Mouse (Mus musculus) heart, embryonic 12.5 days (tissue): ENCODE measurements around the gene Mycbp2. TPM values are rescaled to one million over a fixed set of nuclear protein-coding genes. Genes with fewer than 3 reads are reported as not detected.

Source experiments
- ATAC-seq: fragments of 200-750 bp; cut with Nextera tagmentation; 2 replicates; pipeline ENCODE4 v1.8.0; 2017; ENCODE audit warnings: moderate TSS enrichment, moderate library complexity; ENCODE audit not compliant: insufficient number of reproducible peaks, low FRiP score
- H3K27ac ChIP-seq: fragments of 300-500 bp; sonication (generic); 2 replicates; pipeline ENCODE4 v1.5.1; 2016; ENCODE audit warnings: mild to moderate bottlenecking, moderate library complexity; ENCODE audit not compliant: poor library complexity, severe bottlenecking
- H3K27me3 ChIP-seq: fragments of 300-500 bp; sonication (generic); replicated peaks from 2 replicates; pipeline ENCODE4 v1.6.1; 2016; ENCODE audit warnings: mild to moderate bottlenecking, moderate library complexity
- H3K36me3 ChIP-seq: fragments of 300-500 bp; sonication (generic); 2 replicates; pipeline ENCODE4 v1.6.1; 2016; ENCODE audit warnings: mild to moderate bottlenecking, moderate library complexity
- H3K4me1 ChIP-seq: fragments of 300-500 bp; sonication (generic); replicated peaks from 2 replicates; pipeline ENCODE4 v1.6.1; 2016; ENCODE audit warnings: mild to moderate bottlenecking
- H3K4me2 ChIP-seq: fragments of 300-500 bp; sonication (generic); 2 replicates; pipeline ENCODE4 v1.6.1; 2016; ENCODE audit warnings: mild to moderate bottlenecking, moderate library complexity
- H3K4me3 ChIP-seq: fragments of 300-500 bp; sonication (generic); 2 replicates; pipeline ENCODE4 v1.5.1; 2016; ENCODE audit warnings: mild to moderate bottlenecking
- H3K9ac ChIP-seq: fragments of 300-500 bp; sonication (generic); 2 replicates; pipeline ENCODE4 v1.6.1; 2016; ENCODE audit warnings: mild to moderate bottlenecking, moderate library complexity
- H3K9me3 ChIP-seq: fragments of 300-500 bp; sonication (generic); replicated peaks from 2 replicates; pipeline ENCODE4 v1.6.1; 2016; ENCODE audit warnings: mild to moderate bottlenecking, moderate library complexity
- WGBS: fragments of 180-500 bp; shearing (Covaris S2); methylation state at CpG from one replicate; pipeline ENCODE4 v1.1.7; 2016; 5-methylcytosine and 5-hydroxymethylcytosine counted together
- polyA plus RNA-seq: library from polyadenylated mRNA; unstranded; fragments of >200 nt; fragmentation: Nextera tagmentation; extraction: Ambion mirVana; gene quantifications from 2 replicates; pipeline ENCODE4 v1.2.1, GENCODE M21; 2016

Gene Mycbp2
- polyA plus RNA-seq, 1 experiment from 2014 or later: 14.6 TPM

GRCm38 (mm10) chr14:103070790-103071189 is 275.8 kb downstream of the Mycbp2 start:
- Histone ChIP-seq H3K4me1 (0 out of 2 replicates have a peak, but pooled peaks cover 6% of the 10 kb centered on the region), H3K9me3 (no peaks in the 10 kb centered on the region), H3K27me3 (no peaks in the 10 kb centered on the region), H3K4me3 (peak overlapping the region; percentile 58), H3K27ac (peak overlapping the region; percentile 85), H3K36me3 (peaks cover 35% of the 10 kb centered on the region), H3K9ac (peak overlapping the region; percentile 74), H3K4me2 (peak overlapping the region; percentile 94)
- ATAC-seq: no peak
- WGBS: 2% methylated on average over 10 of the region's 10 CpGs

DNA sequence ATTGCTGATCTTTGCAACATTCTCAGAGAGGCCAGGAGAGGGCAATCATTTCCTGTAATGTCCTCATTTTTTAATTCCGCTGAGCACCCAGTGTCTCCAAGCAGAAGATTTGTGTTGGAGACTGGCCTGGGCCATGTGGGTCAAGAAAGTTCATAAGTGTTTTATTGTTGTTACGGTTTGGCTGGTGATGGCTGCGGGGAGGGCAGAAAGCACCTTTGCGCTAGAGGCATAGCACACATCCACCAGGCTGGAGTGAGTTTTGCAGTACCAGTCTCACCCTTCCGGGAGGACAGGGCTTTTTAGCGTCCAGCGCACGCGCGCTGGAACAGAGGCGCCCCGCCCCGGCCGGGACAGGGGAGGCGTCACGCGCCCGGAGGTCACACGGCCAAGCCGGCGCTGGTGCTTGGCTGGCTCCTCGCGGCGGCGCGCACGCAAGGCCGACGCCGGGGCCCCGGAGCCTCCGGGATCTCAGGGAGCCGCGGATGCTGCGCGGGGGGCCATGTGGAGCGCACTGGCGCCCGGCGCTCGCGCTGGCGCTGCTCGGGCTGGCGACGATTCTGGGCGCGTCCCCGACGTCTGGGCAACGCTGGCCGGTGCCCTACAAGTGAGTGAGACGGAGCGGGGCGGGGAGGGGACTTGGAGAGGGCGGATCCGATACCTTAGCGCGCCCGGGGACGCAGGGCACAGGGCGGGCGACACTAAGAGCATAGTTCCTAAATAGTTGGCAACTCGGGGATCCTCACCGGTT is 276.6 kb downstream of the Mycbp2 start, which contains the start of gene Cln5:
Cln5 (plus strand) TSS at position 353 of the 748 bp plus-strand sequence.
- Histone ChIP-seq H3K36me3 (peaks cover 31% of the 10 kb centered on the region), H3K9ac (peak within 1 kb of the TSS; percentile 74), H3K9me3 (no peaks in the 10 kb centered on the region), H3K4me1 (peaks cover 11% of the 10 kb centered on the region), H3K4me2 (peak within 1 kb of the TSS; percentile 94), H3K4me3 (peak within 1 kb of the TSS; percentile 58), H3K27me3 (no peaks in the 10 kb centered on the region), H3K27ac (peak within 1 kb of the TSS; percentile 85)
- peak; percentile 98 for ATAC-seq
- WGBS: under 1% methylated on average over 65 of the region's 65 CpGs

GRCm38 (mm10) chr14:103069465-103069863 is 277.1 kb downstream of the Mycbp2 start:
- peaks cover 12% of the 10 kb centered on the region for H3K4me1 ChIP-seq
- no peaks in the 10 kb centered on the region for H3K27me3 ChIP-seq
- H3K4me3 ChIP-seq: peak overlapping the region; percentile 58
- peak overlapping the region; percentile 74 for H3K9ac ChIP-seq
- H3K9me3 ChIP-seq: no peaks in the 10 kb centered on the region
- H3K27ac ChIP-seq: peak overlapping the region; percentile 85
- peak overlapping the region; percentile 94 for H3K4me2 ChIP-seq
- WGBS: 19% methylated on average over 12 of the region's 12 CpGs
- ATAC-seq: no peak; the same call in 1 of the 2 replicates
- peaks cover 26% of the 10 kb centered on the region for H3K36me3 ChIP-seq

DNA sequence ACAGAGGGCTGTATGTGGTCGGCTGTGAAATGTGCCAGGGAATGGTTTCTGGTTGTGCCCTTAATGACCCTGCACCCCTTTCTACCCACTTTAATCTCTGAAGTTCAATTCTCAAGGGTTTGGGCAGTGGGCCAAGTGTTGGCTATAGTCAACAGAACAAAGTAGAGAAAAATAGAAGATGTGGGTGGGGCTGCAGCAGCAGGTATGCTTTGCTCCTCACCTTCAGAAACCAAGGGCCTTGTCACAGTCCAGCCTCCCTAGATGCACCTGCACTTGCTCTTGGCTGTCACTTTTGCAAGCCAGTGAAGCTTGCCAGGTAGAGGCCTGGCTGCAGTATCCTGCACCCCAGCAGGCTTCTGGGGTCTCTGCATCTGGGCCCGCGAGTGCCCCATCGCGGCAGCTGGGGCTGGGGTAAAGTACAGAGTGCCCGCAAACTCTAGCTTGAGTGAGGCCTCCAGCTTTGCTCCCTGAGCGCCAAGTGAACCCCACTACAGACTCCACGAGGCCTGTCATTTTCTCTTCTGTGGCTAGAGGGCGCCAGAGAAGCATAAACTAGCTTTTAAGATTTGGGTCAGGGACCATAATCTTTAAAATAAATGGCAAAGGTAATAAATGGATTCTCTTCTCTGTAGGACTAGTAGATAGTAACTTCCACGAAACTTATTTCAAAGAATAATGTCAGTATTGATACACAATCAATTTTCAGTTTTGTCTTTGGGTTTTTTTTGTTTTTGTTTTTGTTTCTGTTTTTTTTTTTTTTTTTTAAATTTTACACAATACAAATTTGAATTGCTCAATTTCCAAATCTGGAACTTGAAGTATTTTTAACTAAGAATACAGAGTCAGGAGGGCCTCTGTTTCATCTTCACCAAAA is 281.1 kb downstream of the Mycbp2 start:
- Histone ChIP-seq H3K36me3 (no peaks in the 10 kb centered on the region), H3K27ac (no peak overlapping the region), H3K4me1 (peaks cover 10% of the 10 kb centered on the region), H3K9ac (no peak overlapping the region), H3K9me3 (no peaks in the 10 kb centered on the region), H3K27me3 (no peaks in the 10 kb centered on the region), H3K4me3 (no peak overlapping the region), H3K4me2 (peak overlapping the region; percentile 32; the same call in 1 of the 2 replicates)
- 8% methylated on average over 10 of the region's 10 CpGs for WGBS
- no peak for ATAC-seq

Other genes with a start within 250 kb of the Mycbp2 start
- gene Fbxl3, start 247.2 kb downstream of the Mycbp2 start, polyA plus RNA-seq: 26.5 and 28.3 TPM in 2 replicates
- 0.22 and 0.31 TPM in 2 replicates for gene Scel, start 166.5 kb upstream of the Mycbp2 start, polyA plus RNA-seq